Mouse (Mus musculus) megakaryocyte, embryonic 14.5 days (primary cell): ENCODE measurements around the gene Cep41.

Experiments
- FLI1 ChIP-seq: IDR thresholded peaks from 2 replicates; pipeline ENCODE4 v1.6.1; 2012; ENCODE audit warnings: low read length, inconsistent platforms, mixed read lengths
- GATA1 ChIP-seq: IDR thresholded peaks from 3 replicates; pipeline ENCODE4 v1.6.1; 2012; ENCODE audit warnings: mixed read lengths, low read length, inconsistent platforms, borderline replicate concordance

DNA sequence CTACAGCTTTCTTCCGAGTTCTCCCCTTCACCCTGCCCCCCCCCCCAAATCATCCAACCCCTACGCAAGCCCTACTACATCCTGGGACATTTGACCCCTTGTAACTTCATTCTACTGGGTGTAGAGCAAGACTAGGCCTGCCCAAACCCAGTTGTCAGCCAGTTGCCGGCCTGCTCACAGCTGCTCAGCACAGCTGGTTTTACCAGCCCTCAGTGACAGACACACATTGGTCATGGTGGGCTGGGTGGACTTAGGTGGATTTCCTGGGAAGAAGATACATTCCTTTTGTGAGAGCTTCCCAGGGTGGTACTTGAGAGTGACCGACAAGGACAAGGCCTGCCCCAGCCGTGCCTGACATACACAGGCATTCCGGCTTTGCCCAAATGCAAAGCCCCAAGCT, 72.6 kb downstream of the Cep41 start:
- no peak for TF ChIP-seq GATA1
- no peak for TF ChIP-seq FLI1
